Mouse (Mus musculus) T-helper 17 cell (primary cell): ENCODE data around the gene Adipor1.

Experiments used
- in situ Hi-C, 2 experiments: fragments of 300-600 bp; cut with MboI, MseI; formaldehyde crosslinking; loops; 1 replicate in 1 of 2; 2 replicates in 1 of 2; pipeline ENCODE4 v1.15.1; 2025; ENCODE audit warnings: high pct_unique_total_duplicates in 2 of 2

Adipor1 gene

GRCm38 (mm10) chr1:134415168-134415831, at the start of gene Adipor1:
TSS of gene Adipor1 (plus strand) at chr1:134415378.
- in situ Hi-C loops: loop anchor here in 1 of 2 experiments (10.0 to 25.0 kb wide), 2 partner anchors 1280 to 1747 kb away; partner anchors contain the start of gene Ppp1r15b

DNA sequence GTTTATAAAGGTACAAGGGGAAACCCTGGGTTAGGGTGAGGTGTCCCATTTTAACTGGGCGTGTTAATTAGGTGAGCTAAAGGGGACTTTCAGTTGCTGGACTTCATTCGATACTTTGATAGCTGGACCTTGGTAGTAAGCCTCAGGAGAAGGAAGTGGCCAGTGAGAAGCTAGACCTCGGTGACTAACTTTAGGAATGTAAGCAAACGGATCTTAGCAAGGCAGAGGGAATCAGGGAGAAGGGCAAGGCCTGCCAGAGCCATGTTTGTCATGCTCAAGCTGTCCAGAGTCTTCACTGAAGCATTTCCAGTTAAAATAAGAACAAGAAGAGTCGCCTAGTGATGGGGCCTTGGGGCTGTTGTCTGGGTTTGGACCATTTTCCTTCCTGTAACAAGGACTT, 49.7 kb upstream of the Adipor1 start:
- in situ Hi-C loops: loop anchor here in 1 of 2 experiments (5.0 kb wide), 1 partner anchor 87 kb away; no protein-coding TSS in a partner anchor

DNA sequence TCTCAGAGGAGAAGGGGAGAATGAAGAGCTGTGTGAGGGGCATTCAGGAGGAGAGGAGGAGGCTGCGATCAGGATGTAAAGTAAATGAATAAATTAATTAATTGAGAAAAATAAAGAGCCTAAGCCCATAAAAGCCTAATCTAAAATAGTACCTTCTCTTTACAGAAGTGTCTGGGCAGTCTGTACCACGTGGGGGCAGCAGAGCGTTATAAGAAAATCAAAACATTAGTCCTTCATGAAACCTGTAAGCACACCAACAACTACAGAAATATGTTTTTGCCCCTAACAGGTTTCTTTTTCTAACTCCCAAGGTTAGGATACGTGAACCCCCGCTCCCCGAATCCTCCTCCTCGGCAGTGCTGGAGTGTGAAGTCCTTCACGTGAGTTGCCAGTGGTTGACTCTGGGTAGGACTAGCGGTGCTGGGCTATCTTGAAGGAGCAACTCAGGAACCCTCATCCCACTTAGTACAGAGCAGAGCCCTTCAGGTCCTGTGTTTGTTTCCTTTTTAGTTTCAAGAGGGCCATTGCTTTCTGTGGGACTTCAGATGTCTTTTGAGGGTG, 46.3 kb upstream of the Adipor1 start:
- in situ Hi-C loops: loop anchor here in 1 of 2 experiments (5.0 kb wide), 1 partner anchor 83 kb away; no protein-coding TSS in a partner anchor

GRCm38 (mm10) chr1:134374124-134374523, 41.1 kb upstream of the Adipor1 start:
- in situ Hi-C loops: no loop called here

DNA sequence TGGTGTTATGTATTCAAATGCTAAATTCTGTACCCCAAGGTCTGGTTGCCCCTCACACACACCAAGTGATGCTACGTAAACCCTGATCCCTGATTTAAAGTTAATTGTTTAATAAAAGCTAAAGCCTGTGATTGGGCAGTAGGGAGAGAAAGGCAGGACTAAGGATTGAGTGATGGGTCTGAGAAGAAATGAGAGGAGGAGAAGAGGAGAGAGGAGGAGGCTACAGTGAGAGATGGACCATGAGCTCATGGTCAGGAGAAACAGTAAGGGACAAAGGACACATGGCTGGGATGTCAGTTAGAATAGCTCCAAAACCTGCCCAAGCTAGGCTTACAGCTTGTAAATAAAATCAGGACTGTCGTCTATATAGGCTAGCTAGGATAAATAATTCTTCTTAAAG, 34.1 kb upstream of the Adipor1 start:
- in situ Hi-C loops: no loop called here

DNA sequence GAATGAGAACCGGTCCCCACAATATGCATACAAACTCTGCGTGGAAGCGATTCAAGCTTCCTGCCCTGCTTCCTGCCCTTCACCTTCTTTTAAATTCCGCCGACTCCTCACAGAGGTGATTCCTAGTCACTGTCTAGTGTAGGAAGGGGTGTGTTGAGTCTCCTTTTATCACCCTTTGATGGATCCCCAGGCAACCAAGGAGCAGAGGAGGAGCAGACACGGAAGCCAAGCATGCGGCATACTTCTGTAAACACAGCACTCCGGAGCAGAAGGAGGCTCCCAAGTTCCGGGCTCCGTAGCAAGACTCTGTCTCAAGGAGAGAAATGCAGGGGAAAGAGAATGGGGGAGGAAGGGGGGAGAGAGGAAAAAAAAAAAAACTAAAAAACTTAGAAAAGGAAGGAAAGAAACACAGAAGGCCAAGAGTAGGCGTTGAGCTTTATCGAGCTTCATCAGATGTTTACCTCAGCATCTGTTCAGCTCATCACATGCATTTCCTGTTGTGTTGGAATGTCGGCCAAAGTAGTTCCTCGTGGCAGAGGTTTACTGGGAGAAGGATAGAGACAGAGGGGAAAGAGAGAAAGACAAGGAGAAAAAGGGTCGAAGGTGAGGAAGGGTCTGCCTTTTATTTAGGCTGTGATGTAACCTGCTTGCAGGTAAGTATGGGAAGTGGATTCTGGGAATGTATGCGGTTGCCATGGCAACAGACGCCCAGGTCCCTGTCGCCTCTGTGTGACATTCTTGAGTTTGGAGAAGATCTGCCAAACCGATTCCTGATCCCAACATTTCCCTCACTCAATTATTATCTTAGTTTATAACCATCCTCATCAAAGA, 33.2 kb upstream of the Adipor1 start:
- in situ Hi-C loops: no loop called here

- in situ Hi-C loops: no loop called here
Measured at GRCm38 (mm10) chr1:134384581-134384980, 30.6 kb upstream of the Adipor1 start.

DNA sequence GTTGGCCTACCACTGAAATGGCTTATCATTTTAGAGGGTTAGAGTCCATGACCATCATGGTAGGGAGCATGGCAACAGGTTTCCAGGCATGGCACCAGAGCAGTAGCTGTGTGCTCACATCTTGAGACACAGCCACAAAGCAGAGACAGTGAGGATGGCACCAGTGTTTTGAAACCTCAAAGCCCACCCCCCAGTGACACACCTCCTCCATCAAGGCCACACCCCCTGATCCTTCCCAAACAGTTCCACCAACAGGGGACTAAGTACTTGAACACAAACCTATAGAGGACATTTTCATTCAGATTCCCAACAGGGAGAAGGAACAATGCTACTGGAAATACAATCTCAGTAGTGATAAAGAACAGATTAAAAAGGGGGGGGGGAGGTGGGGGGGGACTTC, 30.0 kb upstream of the Adipor1 start:
- in situ Hi-C loops: no loop called here

DNA sequence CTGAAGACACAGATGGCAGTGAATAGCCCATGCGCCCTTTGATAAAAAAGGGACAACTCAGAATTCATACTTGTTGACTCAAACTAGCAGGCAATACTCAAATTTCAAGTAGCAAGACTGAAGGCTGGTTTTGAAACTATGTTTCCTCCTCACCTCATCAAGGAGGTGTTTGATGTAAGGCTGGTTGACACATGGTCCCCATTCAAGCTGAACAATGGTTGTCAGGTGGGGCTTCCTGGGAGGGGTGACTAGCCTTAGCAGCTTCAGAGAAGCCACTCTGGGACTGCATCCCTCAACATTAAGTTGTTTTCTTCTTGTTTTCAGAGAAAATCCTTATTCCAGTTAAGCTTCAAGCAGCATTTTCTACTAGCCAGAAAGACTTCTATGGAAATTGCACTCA, 29.5 kb upstream of the Adipor1 start, which contains the start of gene 4933406M09Rik:
Gene 4933406M09Rik (plus strand): TSS at position 275 of the 400 bp plus-strand sequence.
- in situ Hi-C loops: no loop called here

- in situ Hi-C loops: no loop called here
Measured at GRCm38 (mm10) chr1:134393827-134394226, 21.4 kb upstream of the Adipor1 start.

DNA sequence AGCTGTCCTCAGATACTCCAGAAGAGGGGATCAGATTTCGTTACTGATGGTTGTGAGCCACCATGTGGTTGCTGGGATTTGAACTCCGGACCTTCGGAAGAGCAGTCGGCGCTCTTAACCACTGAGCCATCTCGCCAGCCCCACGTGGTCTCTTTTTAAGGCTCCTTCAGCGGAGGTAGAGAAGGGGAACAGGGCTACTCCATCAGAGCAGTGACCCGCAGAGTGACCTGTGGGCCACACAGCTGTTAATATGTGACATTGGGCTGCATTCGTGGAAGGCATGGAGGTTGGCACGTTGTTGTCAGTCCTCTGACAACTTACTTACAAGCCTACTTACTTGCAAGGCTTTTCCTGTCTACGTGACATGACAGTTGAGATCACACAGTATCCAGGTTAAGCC, 17.0 kb upstream of the Adipor1 start:
- in situ Hi-C loops: no loop called here

DNA sequence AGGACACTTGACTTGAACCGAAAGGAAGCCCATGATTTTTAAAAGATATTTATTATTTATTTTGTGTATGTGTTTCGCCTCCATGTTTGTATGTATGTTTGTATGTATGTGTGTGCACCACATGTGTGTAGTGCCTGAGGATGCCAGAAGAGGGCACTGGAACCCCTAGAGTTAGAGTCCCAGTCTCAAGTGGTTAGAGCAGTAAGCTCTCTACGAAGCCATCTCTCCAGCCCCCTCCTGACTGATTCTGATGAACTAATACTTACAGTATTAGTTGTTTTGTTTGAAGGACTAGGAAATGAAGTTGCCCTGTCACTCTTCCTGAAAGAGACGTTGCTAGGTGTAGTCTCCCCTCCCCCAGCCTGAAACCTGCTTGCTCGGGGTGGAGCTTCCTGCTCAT, 15.4 kb upstream of the Adipor1 start:
- in situ Hi-C loops: loop anchor here in 1 of 2 experiments (25.0 kb wide), 1 partner anchor 1763 kb away; no protein-coding TSS in a partner anchor

- in situ Hi-C loops: loop anchor here in 1 of 2 experiments (5.0 to 25.0 kb wide), 2 partner anchors 48 to 1757 kb away; no protein-coding TSS in a partner anchor
Measured at GRCm38 (mm10) chr1:134405509-134406413, 9.4 kb upstream of the Adipor1 start, which contains the start of gene Cyb5r1. TSS of gene Cyb5r1 (plus strand) at chr1:134405559.

GRCm38 (mm10) chr1:134406414-134406771, 8.8 kb upstream of the Adipor1 start:
- in situ Hi-C loops: loop anchor here in 1 of 2 experiments (5.0 to 25.0 kb wide), 2 partner anchors 49 to 1756 kb away; no protein-coding TSS in a partner anchor

DNA sequence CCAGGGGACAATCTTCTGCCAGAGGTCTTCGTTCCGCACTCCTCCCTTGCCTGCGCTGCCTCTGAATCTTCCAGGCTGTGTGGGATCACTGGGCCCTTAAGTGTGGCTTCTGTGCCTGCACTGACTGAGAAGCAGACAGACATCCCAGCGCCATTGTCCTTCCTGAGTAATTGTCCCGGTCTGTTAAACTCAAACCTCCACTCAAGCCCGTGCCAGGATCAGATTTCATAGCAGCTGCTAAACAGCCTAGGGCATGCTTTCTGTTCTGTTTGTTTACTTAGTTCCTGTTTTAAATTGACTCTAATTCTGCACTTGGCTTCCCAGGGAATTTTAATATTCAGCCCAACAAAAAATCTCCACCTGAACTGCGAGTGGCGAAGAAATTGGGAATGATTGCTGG, 7.1 kb upstream of the Adipor1 start:
- in situ Hi-C loops: loop anchor here in 1 of 2 experiments (5.0 to 25.0 kb wide), 2 partner anchors 51 to 1754 kb away; no protein-coding TSS in a partner anchor

- in situ Hi-C loops: loop anchor here in 1 of 2 experiments (10.0 to 25.0 kb wide), 2 partner anchors 1277 to 1750 kb away; partner anchors contain the start of gene Ppp1r15b
Measured at GRCm38 (mm10) chr1:134411706-134412629, 3.2 kb upstream of the Adipor1 start.

- in situ Hi-C loops: loop anchor here in 1 of 2 experiments (10.0 to 25.0 kb wide), 2 partner anchors 1279 to 1748 kb away; partner anchors contain the start of gene Ppp1r15b
Measured at GRCm38 (mm10) chr1:134414038-134414437, 1.1 kb upstream of the Adipor1 start.

DNA sequence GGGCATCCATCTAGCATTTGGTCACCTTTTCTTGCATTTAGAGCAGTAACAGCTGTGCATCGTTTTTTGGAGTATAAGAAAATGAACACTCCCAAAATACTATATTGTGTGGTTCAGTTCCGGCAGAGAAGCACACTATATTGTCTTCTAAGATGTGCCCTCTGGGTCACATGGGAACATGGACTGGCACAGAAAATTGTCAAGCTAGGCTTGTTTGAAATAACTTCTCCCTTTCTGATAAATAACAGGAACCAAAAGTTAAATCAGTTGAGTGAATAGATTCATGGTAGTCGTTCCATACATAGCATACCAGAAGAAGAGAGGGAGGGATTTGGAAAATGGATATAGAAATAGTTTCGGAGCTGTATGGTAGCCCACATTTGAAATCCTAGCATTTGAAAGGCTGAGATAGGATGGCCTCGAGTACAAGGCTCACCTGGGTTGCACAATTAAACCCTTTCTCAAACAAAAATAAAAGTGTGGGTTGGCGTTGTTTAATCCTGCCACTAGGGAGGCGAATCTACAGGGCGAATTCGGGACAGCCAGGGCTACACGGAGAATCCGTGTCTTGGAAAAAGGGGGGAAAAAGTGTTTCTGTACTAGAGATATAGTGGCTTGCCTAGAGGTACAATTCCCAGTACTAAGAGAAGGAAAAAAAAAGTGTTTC, 544 bp upstream of the Adipor1 start:
- in situ Hi-C loops: loop anchor here in 1 of 2 experiments (10.0 to 25.0 kb wide), 2 partner anchors 1280 to 1748 kb away; partner anchors contain the start of gene Ppp1r15b
